Mouse (Mus musculus): ENCODE data around the gene Gpm6b. TPM values are rescaled to one million over a fixed set of nuclear protein-coding genes. Genes with fewer than 3 reads are reported as not detected.

Gpm6b gene
- polyA plus RNA-seq, 1 experiment from 2014 or later: 245 TPM

DNA sequence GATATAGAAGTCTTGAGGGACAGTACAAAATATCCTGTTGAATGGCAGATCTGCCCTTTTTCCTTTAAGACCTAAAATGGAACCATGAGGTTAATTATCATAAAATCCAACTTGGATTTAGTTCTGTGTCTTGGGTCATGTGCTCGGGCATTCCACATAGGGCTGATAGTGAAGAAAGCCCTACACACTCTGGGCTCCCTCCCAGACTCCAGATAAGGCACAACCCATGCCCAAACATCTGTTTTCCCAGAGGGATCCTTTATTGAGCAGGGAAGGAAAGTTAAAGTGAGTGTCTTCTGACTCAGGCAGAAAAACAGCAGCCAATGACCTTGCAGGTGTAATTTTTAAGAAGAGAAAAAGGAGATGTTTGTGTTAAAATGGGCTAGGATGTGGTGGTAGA lies 116.2 kb downstream of the Gpm6b start:
- DNase-seq (ENCODE audit: low spot score) (no peak), ATAC-seq (no peak)
- Histone ChIP-seq H3K4me2 (ENCODE audit: low read length) (no peak overlapping the region), H3K27me3 (replicated peaks; ENCODE audit: control insufficient read depth, insufficient read depth, low read length) (no peaks in the 10 kb centered on the region), H3K9me3 (replicated peaks; ENCODE audit: control insufficient read depth, low read length) (no peaks in the 10 kb centered on the region), H3K27ac (ENCODE audit: low read depth, low read length) (no peak overlapping the region), H3K4me3 (ENCODE audit: low read depth, low read length) (no peak overlapping the region), H3K4me1 (ENCODE audit: control insufficient read depth, insufficient read depth, low read length) (peaks cover 3% of the 10 kb centered on the region; the same call in 1 of the 2 replicates), H3K9ac (ENCODE audit: low read length) (no peak overlapping the region), H3K36me3 (ENCODE audit: control insufficient read depth, insufficient read depth, low read length) (peaks cover 14% of the 10 kb centered on the region; the same call in 1 of the 2 replicates)
- 77% methylated on average over 1 of the region's 1 CpGs for WGBS

GRCm38 (mm10) chrX:166356276-166356675 lies 117.6 kb downstream of the Gpm6b start:
- Histone ChIP-seq H3K27me3 (replicated peaks; ENCODE audit: control insufficient read depth, insufficient read depth, low read length) (no peaks in the 10 kb centered on the region), H3K36me3 (ENCODE audit: control insufficient read depth, insufficient read depth, low read length) (peaks cover 14% of the 10 kb centered on the region; the same call in 1 of the 2 replicates), H3K9me3 (replicated peaks; ENCODE audit: control insufficient read depth, low read length) (no peaks in the 10 kb centered on the region), H3K9ac (ENCODE audit: low read length) (no peak overlapping the region), H3K4me3 (ENCODE audit: low read depth, low read length) (no peak overlapping the region), H3K4me2 (ENCODE audit: low read length) (no peak overlapping the region), H3K4me1 (ENCODE audit: control insufficient read depth, insufficient read depth, low read length) (no peaks in the 10 kb centered on the region), H3K27ac (ENCODE audit: low read depth, low read length) (no peak overlapping the region)
- 90% methylated on average over 3 of the region's 3 CpGs for WGBS
- no peak for DNase-seq (ENCODE audit: low spot score)
- ATAC-seq: no peak

GRCm38 (mm10) chrX:166358955-166359354 lies 120.2 kb downstream of the Gpm6b start:
- WGBS: 68% methylated on average over 2 of the region's 2 CpGs
- Histone ChIP-seq H3K9me3 (replicated peaks; ENCODE audit: control insufficient read depth, low read length) (no peaks in the 10 kb centered on the region), H3K9ac (ENCODE audit: low read length) (no peak overlapping the region), H3K4me1 (ENCODE audit: control insufficient read depth, insufficient read depth, low read length) (no peaks in the 10 kb centered on the region), H3K4me3 (ENCODE audit: low read depth, low read length) (no peak overlapping the region), H3K4me2 (ENCODE audit: low read length) (no peak overlapping the region), H3K27ac (ENCODE audit: low read depth, low read length) (no peak overlapping the region), H3K36me3 (ENCODE audit: control insufficient read depth, insufficient read depth, low read length) (peaks cover 17% of the 10 kb centered on the region; the same call in 1 of the 2 replicates), H3K27me3 (replicated peaks; ENCODE audit: control insufficient read depth, insufficient read depth, low read length) (no peaks in the 10 kb centered on the region)
- no peak for DNase-seq (ENCODE audit: low spot score)
- ATAC-seq: no peak

GRCm38 (mm10) chrX:166359927-166360440 lies 121.3 kb downstream of the Gpm6b start:
- no peaks in the 10 kb centered on the region for H3K27me3 ChIP-seq (replicated peaks; ENCODE audit: control insufficient read depth, insufficient read depth, low read length)
- H3K4me2 ChIP-seq (ENCODE audit: low read length): no peak overlapping the region
- no peaks in the 10 kb centered on the region for H3K4me1 ChIP-seq (ENCODE audit: control insufficient read depth, insufficient read depth, low read length)
- H3K4me3 ChIP-seq (ENCODE audit: low read depth, low read length): no peak overlapping the region
- H3K36me3 ChIP-seq (ENCODE audit: control insufficient read depth, insufficient read depth, low read length): peaks cover 17% of the 10 kb centered on the region; the same call in 1 of the 2 replicates
- DNase-seq (ENCODE audit: low spot score): no peak
- WGBS: 90% methylated on average over 2 of the region's 2 CpGs
- no peak for ATAC-seq
- no peaks in the 10 kb centered on the region for H3K9me3 ChIP-seq (replicated peaks; ENCODE audit: control insufficient read depth, low read length)
- H3K27ac ChIP-seq (ENCODE audit: low read depth, low read length): no peak overlapping the region
- no peak overlapping the region for H3K9ac ChIP-seq (ENCODE audit: low read length)

GRCm38 (mm10) chrX:166360455-166360854 lies 121.7 kb downstream of the Gpm6b start:
- no peak for DNase-seq (ENCODE audit: low spot score)
- H3K27me3 ChIP-seq (replicated peaks; ENCODE audit: control insufficient read depth, insufficient read depth, low read length): no peaks in the 10 kb centered on the region
- no peak overlapping the region for H3K9ac ChIP-seq (ENCODE audit: low read length)
- H3K4me1 ChIP-seq (ENCODE audit: control insufficient read depth, insufficient read depth, low read length): no peaks in the 10 kb centered on the region
- peaks cover 17% of the 10 kb centered on the region; the same call in 1 of the 2 replicates for H3K36me3 ChIP-seq (ENCODE audit: control insufficient read depth, insufficient read depth, low read length)
- H3K9me3 ChIP-seq (replicated peaks; ENCODE audit: control insufficient read depth, low read length): no peaks in the 10 kb centered on the region
- no peak overlapping the region for H3K27ac ChIP-seq (ENCODE audit: low read depth, low read length)
- 86% methylated on average over 4 of the region's 4 CpGs for WGBS
- H3K4me3 ChIP-seq (ENCODE audit: low read depth, low read length): no peak overlapping the region
- no peak for ATAC-seq
- no peak overlapping the region for H3K4me2 ChIP-seq (ENCODE audit: low read length)

- DNase-seq (ENCODE audit: low spot score): no peak
- H3K27me3 ChIP-seq (replicated peaks; ENCODE audit: control insufficient read depth, insufficient read depth, low read length): no peaks in the 10 kb centered on the region
- no peaks in the 10 kb centered on the region for H3K4me1 ChIP-seq (ENCODE audit: control insufficient read depth, insufficient read depth, low read length)
- no peak overlapping the region for H3K27ac ChIP-seq (ENCODE audit: low read depth, low read length)
- WGBS: 77% methylated on average over 8 of the region's 8 CpGs
- no peak for ATAC-seq
- H3K4me2 ChIP-seq (ENCODE audit: low read length): no peak overlapping the region
- 0 out of 2 replicates have a peak, but pooled peaks cover 11% of the 10 kb centered on the region for H3K36me3 ChIP-seq (ENCODE audit: control insufficient read depth, insufficient read depth, low read length)
- no peak overlapping the region for H3K9ac ChIP-seq (ENCODE audit: low read length)
- no peak overlapping the region for H3K4me3 ChIP-seq (ENCODE audit: low read depth, low read length)
- no peaks in the 10 kb centered on the region for H3K9me3 ChIP-seq (replicated peaks; ENCODE audit: control insufficient read depth, low read length)
These were observed 126.9 kb downstream of the Gpm6b start for GRCm38 (mm10) chrX:166365458-166366213.

DNA sequence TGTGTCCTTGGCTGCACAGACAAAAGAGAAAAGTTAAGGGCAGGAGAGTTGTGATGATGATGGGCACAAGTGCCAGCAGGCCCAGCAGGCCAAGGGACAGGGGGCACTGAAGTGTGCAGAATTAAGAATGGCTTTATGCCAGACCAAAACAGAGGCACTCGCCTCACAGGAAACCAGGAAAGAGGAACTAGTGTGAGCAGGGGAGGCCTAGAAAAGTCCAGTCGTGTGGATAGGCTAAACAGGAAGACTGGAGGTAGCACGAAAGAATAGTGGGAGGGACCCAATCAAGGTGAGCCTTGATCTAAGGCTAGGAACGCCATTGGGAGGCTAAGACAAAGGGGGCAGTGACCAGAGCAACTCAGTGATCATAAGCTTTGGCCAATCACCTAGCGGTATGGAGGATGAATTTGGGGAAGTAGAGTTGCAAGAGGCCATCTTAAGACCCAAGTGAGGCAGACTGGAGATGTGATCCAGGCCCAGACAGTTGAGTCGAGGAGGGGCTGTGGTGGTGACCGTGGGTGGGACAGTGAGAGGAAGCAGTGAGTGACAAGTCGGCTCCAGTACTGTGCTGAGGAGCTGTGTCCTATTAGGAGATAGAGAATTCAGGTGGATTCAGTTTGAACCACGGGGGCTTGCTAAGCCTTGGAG lies 138.1 kb downstream of the Gpm6b start:
- WGBS: 81% methylated on average over 9 of the region's 9 CpGs
- ATAC-seq (no peak; the same call in 1 of the 2 replicates), DNase-seq (ENCODE audit: low spot score) (no peak)
- H3K4me3 ChIP-seq (ENCODE audit: low read depth, low read length): no peak overlapping the region
- no peak overlapping the region for H3K27ac ChIP-seq (ENCODE audit: low read depth, low read length)
- H3K36me3 ChIP-seq (ENCODE audit: control insufficient read depth, insufficient read depth, low read length): peaks cover 68% of the 10 kb centered on the region
- no peaks in the 10 kb centered on the region for H3K27me3 ChIP-seq (replicated peaks; ENCODE audit: control insufficient read depth, insufficient read depth, low read length)
- H3K4me1 ChIP-seq (ENCODE audit: control insufficient read depth, insufficient read depth, low read length): no peaks in the 10 kb centered on the region
- no peaks in the 10 kb centered on the region for H3K9me3 ChIP-seq (replicated peaks; ENCODE audit: control insufficient read depth, low read length)
- H3K9ac ChIP-seq (ENCODE audit: low read length): no peak overlapping the region
- H3K4me2 ChIP-seq (ENCODE audit: low read length): no peak overlapping the region

- Histone ChIP-seq H3K4me2 (ENCODE audit: low read length) (no peak overlapping the region), H3K9me3 (replicated peaks; ENCODE audit: control insufficient read depth, low read length) (no peaks in the 10 kb centered on the region), H3K9ac (ENCODE audit: low read length) (no peak overlapping the region), H3K27ac (ENCODE audit: low read depth, low read length) (no peak overlapping the region), H3K4me3 (ENCODE audit: low read depth, low read length) (no peak overlapping the region), H3K4me1 (ENCODE audit: control insufficient read depth, insufficient read depth, low read length) (no peaks in the 10 kb centered on the region), H3K27me3 (replicated peaks; ENCODE audit: control insufficient read depth, insufficient read depth, low read length) (no peaks in the 10 kb centered on the region), H3K36me3 (ENCODE audit: control insufficient read depth, insufficient read depth, low read length) (peaks cover 76% of the 10 kb centered on the region)
- no peak for DNase-seq (ENCODE audit: low spot score)
- WGBS: 88% methylated on average over 5 of the region's 5 CpGs
- ATAC-seq: no peak
These were observed 139.9 kb downstream of the Gpm6b start for GRCm38 (mm10) chrX:166378652-166379051.

DNA sequence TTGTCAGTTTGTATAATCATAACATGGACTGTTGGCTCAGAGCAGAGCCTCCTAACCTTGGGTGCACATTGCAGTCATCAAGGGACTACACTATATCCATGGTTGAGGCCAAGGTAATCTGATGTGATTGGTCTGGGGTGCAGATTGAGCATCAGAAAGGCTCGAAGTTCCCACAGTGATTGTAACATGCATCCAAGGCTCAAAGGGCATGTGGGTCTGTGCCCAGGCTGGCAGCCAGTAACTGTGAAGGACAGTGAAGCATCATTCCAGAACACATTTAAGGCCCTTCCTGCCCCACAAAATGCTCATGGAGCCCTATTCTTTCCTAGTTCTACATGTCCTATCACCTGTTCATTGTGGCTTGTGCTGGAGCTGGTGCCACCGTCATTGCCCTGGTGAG lies 144.9 kb downstream of the Gpm6b start:
- H3K36me3 ChIP-seq (ENCODE audit: control insufficient read depth, insufficient read depth, low read length): peaks cover 71% of the 10 kb centered on the region
- no peak for DNase-seq (ENCODE audit: low spot score)

More for the DNA sequence above, 144.9 kb downstream of the Gpm6b start:
- no peak overlapping the region for H3K4me3 ChIP-seq (ENCODE audit: low read depth, low read length)
- no peak for ATAC-seq
- no peaks in the 10 kb centered on the region for H3K4me1 ChIP-seq (ENCODE audit: control insufficient read depth, insufficient read depth, low read length)
- 84% methylated on average over 2 of the region's 2 CpGs for WGBS
- no peak overlapping the region for H3K27ac ChIP-seq (ENCODE audit: low read depth, low read length)
- no peak overlapping the region for H3K4me2 ChIP-seq (ENCODE audit: low read length)
- no peak overlapping the region for H3K9ac ChIP-seq (ENCODE audit: low read length)
- no peaks in the 10 kb centered on the region for H3K27me3 ChIP-seq (replicated peaks; ENCODE audit: control insufficient read depth, insufficient read depth, low read length)
- H3K9me3 ChIP-seq (replicated peaks; ENCODE audit: control insufficient read depth, low read length): no peaks in the 10 kb centered on the region
